Mouse (Mus musculus): ENCODE measurements around the gene Dcdc2b. TPM values are rescaled to one million over a fixed set of nuclear protein-coding genes. Genes with fewer than 3 reads are reported as not detected.

The Dcdc2b gene
- polyA plus RNA-seq, 1 experiment, result 0.40 TPM

- peak within 1 kb of the TSS; percentile 63 for H3K4me3 ChIP-seq (ENCODE audit: insufficient read depth, poor library complexity, severe bottlenecking)
- TF ChIP-seq MYOD1 (IDR thresholded peaks at IDR 0.05; ENCODE audit: control insufficient read depth, insufficient read length, low read depth), result peak; percentile 8
- TF ChIP-seq CTCF (IDR thresholded peaks at IDR 0.05; ENCODE audit: control insufficient read depth, insufficient read depth, insufficient read length), result no peak
- H3ac ChIP-seq (ENCODE audit: control insufficient read depth, insufficient read length, low read depth), result peak within 1 kb of the TSS; percentile 72
- H3K27me3 ChIP-seq (ENCODE audit: control insufficient read depth, insufficient read depth, insufficient read length), result no peaks in the 10 kb centered on the region
- peaks cover 4% of the 10 kb centered on the region for H3K79me3 ChIP-seq (ENCODE audit: low read depth)
- peaks cover 8% of the 10 kb centered on the region for H3K79me2 ChIP-seq (ENCODE audit: control insufficient read depth, insufficient read depth)
- peaks cover 12% of the 10 kb centered on the region for H3K36me3 ChIP-seq (ENCODE audit: control insufficient read depth, insufficient read depth)
Measured at GRCm38 (mm10) chr4:129618786-129619691, 5.0 kb upstream of the Dcdc2b start, which contains the start of gene Iqcc. Gene Iqcc, minus strand, starts transcription at chr4:129619099.

GRCm38 (mm10) chr4:129618031-129618430, 4.0 kb upstream of the Dcdc2b start:
- no peaks in the 10 kb centered on the region for H3K27me3 ChIP-seq (ENCODE audit: control insufficient read depth, insufficient read depth, insufficient read length)
- TF ChIP-seq MYOG (IDR thresholded peaks at IDR 0.05; ENCODE audit: control insufficient read depth, extremely low read depth, insufficient read length) (no peak), CTCF (IDR thresholded peaks at IDR 0.05; ENCODE audit: control insufficient read depth, insufficient read depth, insufficient read length) (no peak), MYOD1 (IDR thresholded peaks at IDR 0.05; ENCODE audit: control insufficient read depth, insufficient read length, low read depth) (no peak), CEBPB (IDR thresholded peaks at IDR 0.05; ENCODE audit: low read depth) (no peak), FOSL1 (IDR thresholded peaks at IDR 0.05; ENCODE audit: insufficient read depth, low read length, poor library complexity, severe bottlenecking) (no peak), USF1 (IDR thresholded peaks at IDR 0.05; ENCODE audit: low read depth) (no peak), MAX (IDR thresholded peaks at IDR 0.05) (no peak)
- peaks cover 8% of the 10 kb centered on the region for H3K79me2 ChIP-seq (ENCODE audit: control insufficient read depth, insufficient read depth)
- H3K4me3 ChIP-seq (ENCODE audit: insufficient read depth, poor library complexity, severe bottlenecking), result peak overlapping the region; percentile 63
- H3K79me3 ChIP-seq (ENCODE audit: low read depth), result peaks cover 4% of the 10 kb centered on the region
- peaks cover 12% of the 10 kb centered on the region for H3K36me3 ChIP-seq (ENCODE audit: control insufficient read depth, insufficient read depth)
- no peak overlapping the region for H3ac ChIP-seq (ENCODE audit: control insufficient read depth, insufficient read length, low read depth)

DNA sequence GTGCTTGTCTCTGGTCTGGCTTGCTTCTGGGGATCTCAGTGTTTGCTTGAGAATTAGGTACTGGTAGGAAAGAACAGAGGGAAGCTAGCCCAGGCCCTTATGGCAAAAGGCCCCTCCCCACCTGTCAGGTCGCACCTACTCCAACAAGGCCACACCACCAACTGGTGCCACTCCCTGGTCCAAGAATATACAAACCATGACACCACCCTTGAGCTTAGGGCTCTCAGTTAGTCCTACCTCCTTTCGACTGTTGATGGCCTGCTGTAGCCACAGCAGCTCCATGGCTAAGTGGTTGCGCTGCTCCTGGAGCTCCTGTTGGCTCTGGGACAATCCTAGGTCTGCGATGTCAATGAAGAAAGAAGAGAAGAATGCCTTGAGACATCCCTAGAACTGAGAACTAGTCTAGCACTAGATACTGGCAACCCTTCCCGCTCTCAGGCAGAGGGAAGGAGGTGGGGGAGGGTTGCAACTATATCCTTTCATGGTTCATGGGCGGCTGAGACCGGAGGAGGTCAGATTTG, 3.1 kb upstream of the Dcdc2b start:
- TF ChIP-seq CTCF (IDR thresholded peaks at IDR 0.05; ENCODE audit: control insufficient read depth, insufficient read depth, insufficient read length) (no peak), MAX (IDR thresholded peaks at IDR 0.05) (no peak), MYOG (IDR thresholded peaks at IDR 0.05; ENCODE audit: control insufficient read depth, extremely low read depth, insufficient read length) (no peak), MYOD1 (IDR thresholded peaks at IDR 0.05; ENCODE audit: control insufficient read depth, insufficient read length, low read depth) (no peak), USF1 (IDR thresholded peaks at IDR 0.05; ENCODE audit: low read depth) (no peak), CEBPB (IDR thresholded peaks at IDR 0.05; ENCODE audit: low read depth) (no peak), FOSL1 (IDR thresholded peaks at IDR 0.05; ENCODE audit: insufficient read depth, low read length, poor library complexity, severe bottlenecking) (no peak)
- H3K27me3 ChIP-seq (ENCODE audit: control insufficient read depth, insufficient read depth, insufficient read length), result no peaks in the 10 kb centered on the region
- peaks cover 12% of the 10 kb centered on the region for H3K36me3 ChIP-seq (ENCODE audit: control insufficient read depth, insufficient read depth)
- no peak overlapping the region for H3ac ChIP-seq (ENCODE audit: control insufficient read depth, insufficient read length, low read depth)
- H3K4me3 ChIP-seq (ENCODE audit: insufficient read depth, poor library complexity, severe bottlenecking), result no peak overlapping the region
- peaks cover 8% of the 10 kb centered on the region for H3K79me2 ChIP-seq (ENCODE audit: control insufficient read depth, insufficient read depth)
- peaks cover 4% of the 10 kb centered on the region for H3K79me3 ChIP-seq (ENCODE audit: low read depth)

GRCm38 (mm10) chr4:129616631-129617030, 2.6 kb upstream of the Dcdc2b start:
- H3K79me3 ChIP-seq (ENCODE audit: low read depth), result peaks cover 4% of the 10 kb centered on the region
- no peak overlapping the region for H3K4me3 ChIP-seq (ENCODE audit: insufficient read depth, poor library complexity, severe bottlenecking)
- H3K79me2 ChIP-seq (ENCODE audit: control insufficient read depth, insufficient read depth), result peaks cover 8% of the 10 kb centered on the region
- H3K36me3 ChIP-seq (ENCODE audit: control insufficient read depth, insufficient read depth), result peaks cover 12% of the 10 kb centered on the region
- H3ac ChIP-seq (ENCODE audit: control insufficient read depth, insufficient read length, low read depth), result no peak overlapping the region
- H3K27me3 ChIP-seq (ENCODE audit: control insufficient read depth, insufficient read depth, insufficient read length), result no peaks in the 10 kb centered on the region
- TF ChIP-seq MYOD1 (IDR thresholded peaks at IDR 0.05; ENCODE audit: control insufficient read depth, insufficient read length, low read depth) (no peak), MYOG (IDR thresholded peaks at IDR 0.05; ENCODE audit: control insufficient read depth, extremely low read depth, insufficient read length) (no peak), CTCF (IDR thresholded peaks at IDR 0.05; ENCODE audit: control insufficient read depth, insufficient read depth, insufficient read length) (no peak), USF1 (IDR thresholded peaks at IDR 0.05; ENCODE audit: low read depth) (no peak), MAX (IDR thresholded peaks at IDR 0.05) (no peak), FOSL1 (IDR thresholded peaks at IDR 0.05; ENCODE audit: insufficient read depth, low read length, poor library complexity, severe bottlenecking) (no peak), CEBPB (IDR thresholded peaks at IDR 0.05; ENCODE audit: low read depth) (no peak)

GRCm38 (mm10) chr4:129615801-129616290, 1.8 kb upstream of the Dcdc2b start:
- TF ChIP-seq CEBPB (IDR thresholded peaks at IDR 0.05; ENCODE audit: low read depth) (no peak), MAX (IDR thresholded peaks at IDR 0.05) (no peak), USF1 (IDR thresholded peaks at IDR 0.05; ENCODE audit: low read depth) (no peak), MYOG (IDR thresholded peaks at IDR 0.05; ENCODE audit: control insufficient read depth, extremely low read depth, insufficient read length) (no peak), CTCF (IDR thresholded peaks at IDR 0.05; ENCODE audit: control insufficient read depth, insufficient read depth, insufficient read length) (no peak), MYOD1 (IDR thresholded peaks at IDR 0.05; ENCODE audit: control insufficient read depth, insufficient read length, low read depth) (no peak), FOSL1 (IDR thresholded peaks at IDR 0.05; ENCODE audit: insufficient read depth, low read length, poor library complexity, severe bottlenecking) (no peak)
- Histone ChIP-seq H3K4me3 (ENCODE audit: insufficient read depth, poor library complexity, severe bottlenecking) (no peak overlapping the region), H3K79me2 (ENCODE audit: control insufficient read depth, insufficient read depth) (peaks cover 8% of the 10 kb centered on the region), H3K36me3 (ENCODE audit: control insufficient read depth, insufficient read depth) (peaks cover 12% of the 10 kb centered on the region), H3K27me3 (ENCODE audit: control insufficient read depth, insufficient read depth, insufficient read length) (no peaks in the 10 kb centered on the region), H3ac (ENCODE audit: control insufficient read depth, insufficient read length, low read depth) (no peak overlapping the region), H3K79me3 (ENCODE audit: low read depth) (peaks cover 4% of the 10 kb centered on the region)

All from C2C12 (cell line).